Mouse (Mus musculus) midbrain, embryonic 12.5 days (tissue): ENCODE results near the gene Cpne1. TPM values are rescaled to one million over a fixed set of nuclear protein-coding genes. Genes with fewer than 3 reads are reported as not detected.

Experiments
- ATAC-seq: fragments of 200-750 bp; cut with Nextera tagmentation; 2 replicates; pipeline ENCODE4 v1.8.0; 2017; ENCODE audit warnings: low read depth, moderate TSS enrichment, moderate library complexity; ENCODE audit not compliant: low FRiP score
- H3K27ac ChIP-seq: fragments of 300-500 bp; sonication (generic); replicated peaks from 2 replicates; pipeline ENCODE4 v1.5.1; 2016; ENCODE audit warnings: mild to moderate bottlenecking
- H3K27me3 ChIP-seq: fragments of 300-500 bp; sonication (generic); 2 replicates; pipeline ENCODE4 v1.6.1; 2016; ENCODE audit warnings: mild to moderate bottlenecking
- H3K36me3 ChIP-seq: fragments of 300-500 bp; sonication (generic); 2 replicates; pipeline ENCODE4 v1.6.1; 2016
- H3K4me1 ChIP-seq: fragments of 300-500 bp; sonication (generic); 2 replicates; pipeline ENCODE4 v1.6.1; 2016
- H3K4me2 ChIP-seq: fragments of 300-500 bp; sonication (generic); replicated peaks from 2 replicates; pipeline ENCODE4 v1.6.1; 2016; ENCODE audit warnings: mild to moderate bottlenecking, moderate library complexity
- H3K4me3 ChIP-seq: fragments of 300-500 bp; sonication (generic); 2 replicates; pipeline ENCODE4 v1.5.1; 2016; ENCODE audit warnings: mild to moderate bottlenecking
- H3K9ac ChIP-seq: fragments of 300-500 bp; sonication (generic); replicated peaks from 2 replicates; pipeline ENCODE4 v1.6.1; 2016; ENCODE audit warnings: mild to moderate bottlenecking, moderate library complexity
- H3K9me3 ChIP-seq: fragments of 300-500 bp; sonication (generic); 2 replicates; pipeline ENCODE4 v1.6.1; 2016; ENCODE audit warnings: mild to moderate bottlenecking
- WGBS: fragments of 180-500 bp; shearing (Covaris S2); methylation state at CpG from one replicate; pipeline ENCODE4 v1.1.7; 2016; 5-methylcytosine and 5-hydroxymethylcytosine counted together
- polyA plus RNA-seq: library from polyadenylated mRNA; unstranded; fragments of >200 nt; fragmentation: Nextera tagmentation; extraction: Ambion mirVana; gene quantifications from 2 replicates; pipeline ENCODE4 v1.2.1, GENCODE M21; 2016

Gene Cpne1
- polyA plus RNA-seq: 53.2 and 55.5 TPM in 2 replicates

- Histone ChIP-seq H3K27ac (peak within 1 kb of the TSS; percentile 81), H3K36me3 (0 out of 2 replicates have a peak, but pooled peaks cover 4% of the 10 kb centered on the region), H3K4me1 (peaks cover 14% of the 10 kb centered on the region), H3K9me3 (no peaks in the 10 kb centered on the region), H3K4me3 (peak within 1 kb of the TSS; percentile 96), H3K4me2 (peak within 1 kb of the TSS; percentile 66), H3K27me3 (no peaks in the 10 kb centered on the region), H3K9ac (peak within 1 kb of the TSS; percentile 96)
- WGBS: under 1% methylated on average over 67 of the region's 74 CpGs
- peak; percentile 93 for ATAC-seq
Measured at GRCm38 (mm10) chr2:156111358-156112079, at the start of gene Cpne1, which contains the start of gene Rbm12. TSS of gene Cpne1 (minus strand) at chr2:156111965. TSS of gene Rbm12 (minus strand) at chr2:156111978.

DNA sequence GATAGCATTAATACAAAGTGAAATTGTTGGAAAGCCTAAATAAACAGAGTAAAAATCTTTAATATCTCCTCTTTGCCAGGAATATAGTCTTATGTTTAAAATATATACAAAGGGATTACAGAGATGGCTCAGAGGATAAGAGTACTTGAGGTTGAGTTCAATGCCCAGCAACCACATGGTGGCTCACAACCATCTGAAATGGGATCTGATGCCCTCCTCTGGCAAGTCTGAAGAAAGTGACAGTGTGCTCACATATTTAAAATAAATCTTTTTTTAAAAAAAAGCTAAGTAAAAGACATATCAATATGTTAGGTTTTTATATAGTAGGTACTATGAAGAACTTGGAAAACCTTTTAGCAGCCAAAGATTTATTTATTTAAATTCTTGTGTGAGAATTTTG lies 39.8 kb upstream of the Cpne1 start:
- no peak for ATAC-seq

GRCm38 (mm10) chr2:156147316-156147915 lies 35.7 kb upstream of the Cpne1 start:
- WGBS: 93% methylated on average over 3 of the region's 3 CpGs
- peaks cover 48% of the 10 kb centered on the region for H3K36me3 ChIP-seq
- no peak for ATAC-seq
- H3K4me2 ChIP-seq: no peak overlapping the region
- no peak overlapping the region for H3K4me3 ChIP-seq
- H3K9me3 ChIP-seq: no peaks in the 10 kb centered on the region
- H3K9ac ChIP-seq: no peak overlapping the region
- H3K27ac ChIP-seq: no peak overlapping the region
- no peaks in the 10 kb centered on the region for H3K27me3 ChIP-seq
- peaks cover 13% of the 10 kb centered on the region for H3K4me1 ChIP-seq

More for the DNA sequence above, 39.8 kb upstream of the Cpne1 start:
- H3K4me2 ChIP-seq: no peak overlapping the region
- H3K4me3 ChIP-seq: no peak overlapping the region
- H3K27me3 ChIP-seq: no peaks in the 10 kb centered on the region
- H3K4me1 ChIP-seq: no peaks in the 10 kb centered on the region
- no peak overlapping the region for H3K27ac ChIP-seq
- H3K36me3 ChIP-seq: peaks cover 76% of the 10 kb centered on the region
- no peaks in the 10 kb centered on the region for H3K9me3 ChIP-seq
- no peak overlapping the region for H3K9ac ChIP-seq

DNA sequence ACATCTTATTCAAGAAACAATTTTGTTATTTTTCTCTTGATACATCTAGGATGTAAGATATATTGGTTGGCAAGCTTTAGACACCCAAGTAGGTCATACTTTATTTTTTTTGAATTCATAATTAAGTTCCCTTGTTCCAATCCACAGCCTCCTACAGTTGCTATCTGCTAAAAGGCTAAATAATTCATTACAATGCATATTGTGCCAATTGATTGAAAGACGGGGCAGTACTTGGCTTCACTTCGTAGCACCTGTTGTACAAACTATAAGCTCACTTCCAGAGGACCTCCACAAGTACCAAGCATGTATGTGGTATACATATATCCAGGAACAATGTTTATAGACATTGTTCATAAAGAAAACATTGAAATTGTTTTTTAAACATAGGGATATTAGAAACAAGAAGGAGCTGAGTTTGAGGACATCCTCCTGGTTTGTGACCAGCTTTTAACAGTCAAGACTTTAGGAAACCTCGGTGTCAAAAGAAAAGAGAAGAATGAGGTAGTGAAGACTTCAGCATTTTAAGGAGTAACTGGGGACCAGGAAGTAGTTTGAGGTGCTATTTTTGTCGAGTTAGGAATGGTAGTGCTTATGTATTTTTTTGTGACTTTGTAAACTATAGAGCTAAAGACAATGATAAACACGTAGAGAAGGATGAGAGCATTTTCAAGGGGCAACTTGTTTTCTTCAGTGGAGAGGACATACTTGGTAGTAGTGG lies 34.7 kb upstream of the Cpne1 start:
- H3K4me2 ChIP-seq: no peak overlapping the region
- no peak overlapping the region for H3K4me3 ChIP-seq
- 76% methylated on average over 5 of the region's 5 CpGs for whole genome bisulfite sequencing
- no peaks in the 10 kb centered on the region for H3K9me3 ChIP-seq
- no peaks in the 10 kb centered on the region for H3K27me3 ChIP-seq
- no peak overlapping the region for H3K9ac ChIP-seq
- peaks cover 47% of the 10 kb centered on the region for H3K36me3 ChIP-seq
- no peak overlapping the region for H3K27ac ChIP-seq
- no peak for ATAC-seq
- peaks cover 13% of the 10 kb centered on the region for H3K4me1 ChIP-seq

DNA sequence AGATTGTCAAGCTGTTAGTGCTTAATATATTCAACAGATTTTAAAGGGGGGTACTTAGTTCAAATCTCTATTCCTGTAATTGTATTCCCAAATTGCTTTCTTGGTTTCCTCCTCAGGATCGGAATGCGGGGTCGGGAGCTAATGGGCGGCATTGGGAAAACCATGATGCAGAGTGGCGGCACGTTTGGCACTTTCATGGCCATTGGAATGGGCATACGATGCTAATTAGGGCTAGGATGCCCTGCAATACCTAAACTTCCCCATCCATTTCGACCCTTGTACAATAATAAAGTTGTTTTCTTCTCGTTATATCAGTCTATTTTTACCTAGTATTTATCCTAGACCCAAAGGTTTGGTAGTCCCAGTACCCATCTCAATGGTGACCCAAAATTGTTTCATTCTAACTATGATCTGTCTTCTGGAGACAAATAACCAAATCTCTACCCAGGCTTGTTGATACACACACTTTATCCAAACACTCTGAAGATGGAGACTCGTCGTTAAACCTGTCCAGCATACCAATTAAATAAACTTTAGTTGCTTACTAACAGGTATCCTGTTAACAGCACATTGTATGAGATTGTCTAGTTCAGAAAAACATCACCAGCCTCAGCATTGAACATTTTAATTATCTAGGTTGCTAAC lies 33.8 kb upstream of the Cpne1 start:
- no peak overlapping the region for H3K9ac ChIP-seq
- H3K4me1 ChIP-seq: peaks cover 13% of the 10 kb centered on the region
- no peaks in the 10 kb centered on the region for H3K27me3 ChIP-seq
- no peaks in the 10 kb centered on the region for H3K9me3 ChIP-seq
- WGBS: 65% methylated on average over 11 of the region's 11 CpGs
- peaks cover 42% of the 10 kb centered on the region for H3K36me3 ChIP-seq
- H3K4me2 ChIP-seq: peak overlapping the region; percentile 54; the same call in 1 of the 2 replicates
- ATAC-seq: no peak
- H3K27ac ChIP-seq: no peak overlapping the region
- peak overlapping the region; percentile 78; the same call in 1 of the 2 replicates for H3K4me3 ChIP-seq

DNA sequence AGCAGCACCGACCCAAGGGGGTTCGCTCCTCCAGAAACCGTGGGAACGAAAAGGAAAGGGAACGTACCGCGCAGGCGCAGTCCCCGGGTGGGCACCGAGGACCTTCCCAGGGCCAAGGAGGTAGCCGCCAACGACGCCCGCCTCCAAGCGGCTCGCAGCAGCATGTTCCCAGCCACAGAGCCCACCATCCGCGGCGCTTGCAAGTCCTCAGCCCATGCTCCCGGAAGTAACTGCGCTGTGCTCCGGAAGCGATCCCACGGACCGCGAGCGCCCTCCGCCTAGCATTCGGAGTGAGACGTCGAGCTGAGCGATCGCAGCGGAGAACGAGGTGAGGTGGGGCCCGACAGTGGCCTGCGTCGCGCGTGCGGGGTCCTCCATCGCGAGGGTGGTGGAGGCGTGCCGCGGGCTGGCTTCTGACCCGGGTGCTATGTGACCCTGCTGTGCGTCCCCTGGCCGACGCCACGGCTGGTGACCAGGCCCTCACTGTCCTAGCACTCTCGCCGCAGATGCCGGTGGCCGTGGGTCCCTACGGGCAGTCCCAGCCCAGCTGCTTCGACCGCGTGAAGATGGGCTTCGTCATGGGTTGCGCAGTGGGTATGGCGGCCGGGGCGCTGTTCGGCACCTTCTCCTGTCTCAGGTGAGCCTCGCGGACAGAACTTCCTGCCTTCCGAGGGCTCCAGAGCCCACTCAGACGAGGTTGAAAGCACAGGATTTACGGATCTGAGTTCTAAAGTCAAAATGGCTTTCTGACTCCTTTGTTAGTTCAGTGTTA lies 32.4 kb upstream of the Cpne1 start, which contains the start of the genes Romo1 and Nfs1:
Gene Romo1, plus strand, starts transcription at position 87 of the 772 bp plus-strand sequence.
Gene Nfs1, minus strand, starts transcription at position 234 of the 772 bp plus-strand sequence.
- no peaks in the 10 kb centered on the region for H3K9me3 ChIP-seq
- peak; percentile 97 for ATAC-seq
- H3K4me3 ChIP-seq: peak within 1 kb of the TSS; percentile 78
- H3K27ac ChIP-seq: peak within 1 kb of the TSS; percentile 95
- H3K4me2 ChIP-seq: peak within 1 kb of the TSS; percentile 54
- no peaks in the 10 kb centered on the region for H3K27me3 ChIP-seq
- WGBS: under 1% methylated on average over 69 of the region's 70 CpGs
- peak within 1 kb of the TSS; percentile 81 for H3K9ac ChIP-seq
- peaks cover 13% of the 10 kb centered on the region for H3K4me1 ChIP-seq
- H3K36me3 ChIP-seq: peaks cover 31% of the 10 kb centered on the region

DNA sequence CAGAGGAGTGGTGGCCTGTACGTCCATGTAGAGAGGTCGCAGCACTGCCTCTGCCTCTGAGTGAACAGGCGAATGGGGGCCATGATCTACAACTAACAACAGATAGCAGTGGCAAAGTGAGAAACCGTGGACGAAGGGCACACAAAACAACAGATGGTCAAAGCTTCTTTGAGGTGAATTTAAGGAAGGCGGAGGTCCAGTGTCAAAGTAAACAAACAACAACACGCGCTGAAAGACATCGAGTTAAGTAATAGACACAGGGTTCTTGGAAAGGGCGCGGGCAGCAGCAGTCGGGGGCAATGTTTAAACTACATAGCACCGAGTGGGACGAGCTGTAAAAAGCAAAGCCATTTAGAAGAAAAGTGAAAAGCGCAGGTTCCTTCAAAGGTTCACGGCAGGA lies 31.6 kb upstream of the Cpne1 start:
- ATAC-seq: no peak
- H3K4me2 ChIP-seq: peak overlapping the region; percentile 54
- H3K4me1 ChIP-seq: peaks cover 13% of the 10 kb centered on the region
- no peaks in the 10 kb centered on the region for H3K9me3 ChIP-seq
- H3K9ac ChIP-seq: peak overlapping the region; percentile 81
- H3K27ac ChIP-seq: peak overlapping the region; percentile 95
- H3K4me3 ChIP-seq: peak overlapping the region; percentile 78
- WGBS: 3% methylated on average over 16 of the region's 16 CpGs
- H3K36me3 ChIP-seq: peaks cover 23% of the 10 kb centered on the region
- no peaks in the 10 kb centered on the region for H3K27me3 ChIP-seq

GRCm38 (mm10) chr2:156142820-156143219 lies 31.1 kb upstream of the Cpne1 start:
- ATAC-seq: no peak
- H3K4me2 ChIP-seq: peak overlapping the region; percentile 54
- peak overlapping the region; percentile 81; the same call in 1 of the 2 replicates for H3K9ac ChIP-seq

DNA sequence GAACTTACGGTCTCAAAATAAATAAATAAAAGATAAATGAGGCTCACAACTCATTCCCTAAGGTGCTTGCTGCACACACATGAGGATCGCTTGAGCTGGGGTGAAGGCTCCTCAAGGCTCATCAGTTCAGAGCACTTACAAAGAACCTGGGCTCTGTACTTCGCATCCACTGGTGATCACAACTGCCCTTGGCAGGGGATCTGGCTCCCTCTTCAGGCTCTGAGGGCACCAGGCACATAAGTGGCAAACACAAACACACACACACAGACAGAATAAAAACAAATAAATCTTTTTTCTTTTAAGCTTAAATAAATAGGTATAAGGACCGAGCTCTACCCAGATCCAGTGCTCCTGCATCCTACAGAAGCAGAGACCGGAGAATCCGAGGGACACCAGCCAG lies 23.9 kb upstream of the Cpne1 start:
- no peak overlapping the region for H3K27ac ChIP-seq
- H3K4me2 ChIP-seq: no peak overlapping the region
- 91% methylated on average over 6 of the region's 6 CpGs for WGBS
- ATAC-seq: no peak
- H3K9ac ChIP-seq: no peak overlapping the region
- H3K4me1 ChIP-seq: no peaks in the 10 kb centered on the region
- no peaks in the 10 kb centered on the region for H3K9me3 ChIP-seq
- peaks cover 11% of the 10 kb centered on the region; the same call in 1 of the 2 replicates for H3K36me3 ChIP-seq
- H3K27me3 ChIP-seq: no peaks in the 10 kb centered on the region
- no peak overlapping the region for H3K4me3 ChIP-seq

More at GRCm38 (mm10) chr2:156142820-156143219, 31.1 kb upstream of the Cpne1 start:
- peaks cover 18% of the 10 kb centered on the region for H3K36me3 ChIP-seq
- H3K27me3 ChIP-seq: no peaks in the 10 kb centered on the region
- no peaks in the 10 kb centered on the region for H3K9me3 ChIP-seq
- no peak overlapping the region for H3K27ac ChIP-seq
- peaks cover 13% of the 10 kb centered on the region for H3K4me1 ChIP-seq
- peak overlapping the region; percentile 78 for H3K4me3 ChIP-seq
- WGBS: 85% methylated on average over 2 of the region's 2 CpGs

- Histone ChIP-seq H3K4me3 (no peak overlapping the region), H3K4me1 (no peaks in the 10 kb centered on the region), H3K9ac (no peak overlapping the region), H3K27ac (no peak overlapping the region), H3K9me3 (no peaks in the 10 kb centered on the region), H3K4me2 (no peak overlapping the region), H3K36me3 (peaks cover 11% of the 10 kb centered on the region; the same call in 1 of the 2 replicates), H3K27me3 (no peaks in the 10 kb centered on the region)
- WGBS: 89% methylated on average over 5 of the region's 5 CpGs
- ATAC-seq: no peak
Measured at GRCm38 (mm10) chr2:156134161-156134560, 22.4 kb upstream of the Cpne1 start.

- Histone ChIP-seq H3K27me3 (no peaks in the 10 kb centered on the region), H3K4me2 (no peak within 1 kb of the TSS), H3K4me3 (no peak within 1 kb of the TSS), H3K4me1 (no peaks in the 10 kb centered on the region), H3K36me3 (peaks cover 17% of the 10 kb centered on the region), H3K9ac (no peak within 1 kb of the TSS), H3K9me3 (no peaks in the 10 kb centered on the region), H3K27ac (no peak within 1 kb of the TSS)
- WGBS: 91% methylated on average over 5 of the region's 5 CpGs
- ATAC-seq: no peak
Measured at GRCm38 (mm10) chr2:156126992-156127391, 15.2 kb upstream of the Cpne1 start, which contains the start of gene Gm28036. TSS of gene Gm28036 (minus strand) at chr2:156127092.
